ENCODE assay signal across 7 mouse cellular contexts in genomic region chr11:5065056-5065821, GRCm38 (mm10). TPM values are rescaled to one million over a fixed set of nuclear protein-coding genes. Genes with fewer than 3 reads are reported as not detected.
DNase-seq lines count a peak whose midpoint lies in the region; ATAC-seq and TF ChIP-seq lines count a peak whose summit lies in the region.

Gas2l1 (minus strand) TSS chr11:5065327.

- peaks cover 5% of the 10 kb centered on the region; the same call in 1 of the 2 replicates for H3K27me3 ChIP-seq in hindbrain, postnatal 0 days (ENCODE audit: insufficient read depth, low read length)

- peaks cover 31% of the 10 kb centered on the region for H3K36me3 ChIP-seq in hindbrain, postnatal 0 days (ENCODE audit: insufficient read depth, low read length)

- DNase-seq in adrenal gland, adult 2 months, result peak; percentile 95
- peak; percentile 85 to 86 for DNase-seq in gastrocnemius, adult 8-10 months (ENCODE audit: low spot score in 2 of 2)
- peak; percentile 92 for DNase-seq in hindbrain, postnatal 0 days (ENCODE audit: low spot score)
- peak; percentile 88 to 93 for DNase-seq in left cerebral cortex, postnatal 25 days (ENCODE audit: low spot score in 2 of 2)
- peak; percentile 91 for DNase-seq in mesoderm, embryonic 11.5 days (ENCODE audit: low read depth, low spot score)
- peak; percentile 65 for DNase-seq in skeletal muscle tissue, adult 2 months (ENCODE audit: low read depth, low spot score)

- H3K4me3 ChIP-seq in cortical plate, adult 2 months (ENCODE audit: insufficient read depth, low read length), result peak within 1 kb of the TSS; percentile 45
- peak within 1 kb of the TSS; percentile 75 for H3K4me3 ChIP-seq in hindbrain, postnatal 0 days (ENCODE audit: low read length)

- 0 out of 2 replicates have a peak, but pooled peaks have one; percentile 17 for TF ChIP-seq POLR2A in cortical plate, adult 2 months (IDR thresholded peaks at IDR 0.05; ENCODE audit: extremely low read depth, insufficient read depth, low read length)

- no peaks in the 10 kb centered on the region for H3K9me3 ChIP-seq in hindbrain, postnatal 0 days (ENCODE audit: low read length)

- intact Hi-C loops in left cerebral cortex, postnatal 25 days (cut with DNase I), result loop anchor here (1.0 kb wide), 2 partner anchors 50 to 78 kb away; no protein-coding TSS in a partner anchor

- peak; percentile 69 for TF ChIP-seq CTCF in cortical plate, adult 2 months (IDR thresholded peaks at IDR 0.05; ENCODE audit: extremely low read depth, insufficient read depth, low read length)
- peak; percentile 73 for TF ChIP-seq CTCF in hindbrain, postnatal 0 days (IDR thresholded peaks at IDR 0.05; ENCODE audit: low read depth)

- peak within 1 kb of the TSS; percentile 71 for H3K9ac ChIP-seq in hindbrain, postnatal 0 days (replicated peaks; ENCODE audit: low read length)

- ATAC-seq in hindbrain, postnatal 0 days, result peak; percentile 83

- WGBS in hindbrain, postnatal 0 days, result under 1% methylated on average over 47 of the region's 50 CpGs

- H3K4me2 ChIP-seq in hindbrain, postnatal 0 days (ENCODE audit: low read depth, low read length), result peak within 1 kb of the TSS; percentile 98

- no peaks in the 10 kb centered on the region; the same call in 1 of the 2 replicates for H3K4me1 ChIP-seq in cortical plate, adult 2 months (ENCODE audit: control insufficient read depth, insufficient read depth, low read length)
- peaks cover 29% of the 10 kb centered on the region for H3K4me1 ChIP-seq in hindbrain, postnatal 0 days (ENCODE audit: insufficient read depth, low read length)

- H3K27ac ChIP-seq in cortical plate, adult 2 months (ENCODE audit: insufficient read depth, low read length), result peak within 1 kb of the TSS; percentile 62
- H3K27ac ChIP-seq in hindbrain, postnatal 0 days, result peak within 1 kb of the TSS; percentile 64

RNA-seq across cellular contexts. Expression of gene Gas2l1, which starts in this region (rescaled TPM):
- total RNA-seq in adrenal gland, adult 2 months (2021), result 10 to 100 TPM; 42.6 to 58.4 TPM
- 108 and 131 TPM in 2 replicates for polyA plus RNA-seq in adrenal gland, adult 2 months (2012; rRNA removed)
- 91.6 and 98.8 TPM in 2 replicates for polyA plus RNA-seq in cortical plate, adult 2 months (2012; rRNA removed)
- total RNA-seq in gastrocnemius, adult 8-10 months (2022), result 1 to 10 TPM; 2.4 to 3.8 (median 3.1) TPM
- 38.1 and 40.2 TPM in 2 replicates for total RNA-seq in hindbrain, postnatal 0 days (2014; rRNA removed)
- polyA plus RNA-seq in hindbrain, postnatal 0 days (2015; fragmentation: Nextera tagmentation; extraction: Ambion mirVana), result 16.3 and 17.3 TPM in 2 replicates
- total RNA-seq in left cerebral cortex, postnatal 25 days (2021), result 10 to 100 TPM; 82.5 to 95.0 TPM

Comparison
In these comparisons a context has a peak if more than half of its experiments do, and no peak if none do; other contexts are left out.
1. Peak in every context shown above with its lines: DNase-seq, ATAC-seq, H3K4me3 ChIP-seq and H3K27ac ChIP-seq.